Mouse (Mus musculus) neural tube, embryonic 11.5 days (tissue): ENCODE data around the gene Cacna1e. TPM values are rescaled to one million over a fixed set of nuclear protein-coding genes. Genes with fewer than 3 reads are reported as not detected.

Experiments
- ATAC-seq: fragments of 200-750 bp; cut with Nextera tagmentation; 2 replicates; pipeline ENCODE4 v1.8.0; 2017; ENCODE audit warnings: moderate number of reproducible peaks, mild to moderate bottlenecking, moderate TSS enrichment, moderate library complexity; ENCODE audit not compliant: insufficient read depth, low FRiP score, low TSS enrichment
- DNase-seq: peaks from one replicate; pipeline ENCODE4 v3.0.0-alpha.2; 2015; ENCODE audit warnings: low spot score
- H3K27ac ChIP-seq: fragments of 300-500 bp; sonication (generic); 2 replicates; pipeline ENCODE4 v1.5.1; 2014; ENCODE audit warnings: low read depth, mild to moderate bottlenecking, low read length
- H3K27me3 ChIP-seq: fragments of 300-500 bp; sonication (generic); 2 replicates; pipeline ENCODE4 v1.6.1; 2014; ENCODE audit warnings: mild to moderate bottlenecking, low read length, mixed read lengths; ENCODE audit not compliant: control insufficient read depth, insufficient read depth
- H3K36me3 ChIP-seq: fragments of 300-500 bp; sonication (generic); 2 replicates; pipeline ENCODE4 v1.6.1; 2014; ENCODE audit warnings: mild to moderate bottlenecking, low read length, moderate library complexity, mixed read lengths; ENCODE audit not compliant: control insufficient read depth, insufficient read depth
- H3K4me1 ChIP-seq: fragments of 300-500 bp; sonication (generic); 2 replicates; pipeline ENCODE4 v1.6.1; 2014; ENCODE audit warnings: low read length, mixed read lengths; ENCODE audit not compliant: control insufficient read depth, insufficient read depth
- H3K4me2 ChIP-seq: fragments of 300-500 bp; sonication (generic); 2 replicates; pipeline ENCODE4 v1.6.1; 2014; ENCODE audit warnings: low read depth, mild to moderate bottlenecking, moderate library complexity
- H3K4me3 ChIP-seq: fragments of 300-500 bp; sonication (generic); 2 replicates; pipeline ENCODE4 v1.5.1; 2014; ENCODE audit warnings: low read depth, low read length
- H3K9ac ChIP-seq: fragments of 300-500 bp; sonication (generic); 2 replicates; pipeline ENCODE4 v1.6.1; 2014; ENCODE audit warnings: mild to moderate bottlenecking, low read length
- H3K9me3 ChIP-seq: fragments of 300-500 bp; sonication (generic); 2 replicates; pipeline ENCODE4 v1.6.1; 2016; ENCODE audit warnings: low read length; ENCODE audit not compliant: control insufficient read depth
- WGBS: fragments of 180-500 bp; shearing (Covaris S2); extraction: QIAGEN DNeasy Blood & Tissue Kit; methylation state at CpG from one replicate; pipeline ENCODE4 v1.1.7; 2014; 5-methylcytosine and 5-hydroxymethylcytosine counted together
- polyA plus RNA-seq: library from polyadenylated mRNA; unstranded; fragments of >200 nt; fragmentation: Nextera tagmentation; extraction: Ambion mirVana; gene quantifications from 2 replicates; pipeline ENCODE4 v1.2.1, GENCODE M21; 2014

Gene Cacna1e
- polyA plus RNA-seq, 1 experiment from 2014 or later, result 2.8 TPM

GRCm38 (mm10) chr1:154784862-154785261, 99.4 kb downstream of the Cacna1e start:
- ATAC-seq, result no peak
- no peak overlapping the region for H3K4me3 ChIP-seq
- no peak for DNase-seq
- H3K36me3 ChIP-seq, result no peaks in the 10 kb centered on the region
- WGBS, result 35% methylated on average over 12 of the region's 12 CpGs
- H3K27me3 ChIP-seq, result no peaks in the 10 kb centered on the region
- no peak overlapping the region for H3K4me2 ChIP-seq
- H3K4me1 ChIP-seq, result no peaks in the 10 kb centered on the region
- no peaks in the 10 kb centered on the region for H3K9me3 ChIP-seq
- no peak overlapping the region for H3K9ac ChIP-seq
- no peak overlapping the region for H3K27ac ChIP-seq

DNA sequence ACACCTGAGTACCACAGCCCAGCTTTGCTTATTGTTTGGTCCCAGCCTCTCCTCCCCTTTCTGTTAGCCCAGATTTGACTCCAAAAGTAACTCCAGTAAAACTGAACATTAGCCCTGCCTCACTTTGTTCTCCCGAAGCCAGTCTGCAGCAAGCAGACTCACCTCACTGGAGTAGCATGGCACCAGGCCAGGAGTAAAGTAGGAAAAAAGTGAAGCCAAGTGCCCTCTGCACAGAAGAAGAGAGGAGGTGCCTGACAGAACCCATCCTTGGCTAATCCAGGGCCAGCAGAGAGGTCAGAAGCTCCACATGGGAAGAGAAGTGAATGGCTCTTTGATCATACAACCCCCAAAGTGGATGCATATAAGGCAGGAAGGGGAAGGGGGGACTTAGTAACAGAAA, 100.8 kb downstream of the Cacna1e start:
- DNase-seq, result no peak
- Histone ChIP-seq H3K4me1 (no peaks in the 10 kb centered on the region), H3K9me3 (no peaks in the 10 kb centered on the region), H3K36me3 (no peaks in the 10 kb centered on the region), H3K4me2 (no peak overlapping the region), H3K27me3 (no peaks in the 10 kb centered on the region), H3K9ac (no peak overlapping the region), H3K4me3 (no peak overlapping the region), H3K27ac (no peak overlapping the region)
- 80% methylated on average over 1 of the region's 1 CpGs for WGBS
- no peak for ATAC-seq

DNA sequence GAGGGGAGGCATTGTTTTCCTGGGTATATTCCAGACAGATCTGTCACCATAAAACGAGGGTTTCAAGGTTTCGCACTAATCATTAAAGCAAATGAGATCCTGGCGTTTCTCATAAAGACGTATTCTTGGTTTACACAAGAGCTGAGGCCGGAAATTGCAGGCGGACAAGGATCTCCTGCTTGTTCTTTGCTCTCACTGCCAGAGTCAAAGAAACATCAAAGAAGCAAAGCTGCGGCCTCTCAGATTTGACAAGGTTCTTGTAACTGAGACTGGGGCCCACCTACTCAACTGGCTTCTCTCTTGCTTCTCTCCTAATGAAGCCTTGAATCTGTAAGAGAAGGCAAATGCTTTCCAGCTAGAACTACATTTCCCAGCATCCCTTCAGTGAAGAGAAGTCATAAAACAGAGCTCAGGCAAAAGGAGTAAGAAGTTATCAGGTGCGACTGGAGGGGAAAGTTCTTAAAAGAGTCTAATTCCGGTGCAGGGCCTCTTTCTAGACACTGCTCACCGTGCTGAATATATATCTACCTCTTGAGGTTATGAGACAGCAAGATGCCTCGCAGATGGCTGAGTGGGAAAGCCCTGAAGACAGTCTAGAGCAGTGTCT, 104.3 kb downstream of the Cacna1e start:
- H3K9me3 ChIP-seq, result no peaks in the 10 kb centered on the region
- H3K27me3 ChIP-seq, result no peaks in the 10 kb centered on the region
- no peaks in the 10 kb centered on the region for H3K36me3 ChIP-seq
- no peak overlapping the region for H3K27ac ChIP-seq
- no peak overlapping the region for H3K9ac ChIP-seq
- H3K4me1 ChIP-seq, result no peaks in the 10 kb centered on the region
- H3K4me3 ChIP-seq, result no peak overlapping the region
- no peak for ATAC-seq
- DNase-seq, result no peak
- 48% methylated on average over 11 of the region's 11 CpGs for WGBS
- no peak overlapping the region for H3K4me2 ChIP-seq

GRCm38 (mm10) chr1:154776344-154776743, 108.0 kb downstream of the Cacna1e start:
- no peak overlapping the region for H3K27ac ChIP-seq
- no peaks in the 10 kb centered on the region for H3K9me3 ChIP-seq
- H3K36me3 ChIP-seq, result no peaks in the 10 kb centered on the region
- DNase-seq, result no peak
- H3K27me3 ChIP-seq, result no peaks in the 10 kb centered on the region
- WGBS, result 73% methylated on average over 4 of the region's 4 CpGs
- no peak for ATAC-seq
- no peak overlapping the region for H3K4me3 ChIP-seq
- H3K4me1 ChIP-seq, result no peaks in the 10 kb centered on the region
- H3K4me2 ChIP-seq, result no peak overlapping the region
- no peak overlapping the region for H3K9ac ChIP-seq

DNA sequence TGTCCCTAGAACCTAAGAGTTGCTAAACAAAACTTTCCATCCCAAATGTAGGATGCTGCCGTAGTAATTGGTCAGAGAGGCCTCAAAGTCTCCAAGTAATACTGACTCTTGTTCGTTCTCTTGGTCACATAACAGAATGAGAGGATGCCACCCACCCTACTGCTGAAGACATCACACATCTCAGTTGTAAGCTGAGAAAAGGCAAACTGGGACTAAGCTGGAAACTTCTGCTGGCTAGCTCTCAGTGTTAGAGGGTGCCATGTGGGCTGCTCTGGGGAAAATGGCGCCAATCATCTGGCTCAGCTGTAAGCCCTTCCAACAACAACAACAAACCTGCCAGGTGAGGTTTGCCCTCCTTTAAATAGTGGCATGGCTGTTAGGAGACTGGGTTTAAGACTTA, 109.8 kb downstream of the Cacna1e start:
- no peak overlapping the region for H3K9ac ChIP-seq
- ATAC-seq, result no peak
- 88% methylated on average over 3 of the region's 3 CpGs for WGBS
- no peaks in the 10 kb centered on the region for H3K4me1 ChIP-seq
- H3K36me3 ChIP-seq, result no peaks in the 10 kb centered on the region
- H3K27me3 ChIP-seq, result no peaks in the 10 kb centered on the region
- H3K4me2 ChIP-seq, result no peak overlapping the region
- H3K27ac ChIP-seq, result no peak overlapping the region
- H3K9me3 ChIP-seq, result no peaks in the 10 kb centered on the region
- H3K4me3 ChIP-seq, result no peak overlapping the region
- DNase-seq, result no peak

GRCm38 (mm10) chr1:154771111-154771510, 113.2 kb downstream of the Cacna1e start:
- Histone ChIP-seq H3K9me3 (no peaks in the 10 kb centered on the region), H3K27ac (no peak overlapping the region), H3K36me3 (no peaks in the 10 kb centered on the region), H3K4me3 (no peak overlapping the region), H3K4me1 (no peaks in the 10 kb centered on the region), H3K27me3 (no peaks in the 10 kb centered on the region), H3K4me2 (no peak overlapping the region), H3K9ac (no peak overlapping the region)
- ATAC-seq (no peak), DNase-seq (no peak)

- no peak for DNase-seq
- Histone ChIP-seq H3K27me3 (no peaks in the 10 kb centered on the region), H3K4me2 (no peak overlapping the region), H3K9me3 (no peaks in the 10 kb centered on the region), H3K9ac (no peak overlapping the region), H3K4me3 (no peak overlapping the region), H3K4me1 (no peaks in the 10 kb centered on the region), H3K27ac (no peak overlapping the region), H3K36me3 (no peaks in the 10 kb centered on the region)
- WGBS, result 40% methylated on average over 3 of the region's 3 CpGs
- no peak for ATAC-seq
Measured at GRCm38 (mm10) chr1:154770542-154770941, 113.8 kb downstream of the Cacna1e start.

GRCm38 (mm10) chr1:154763132-154763531, 121.2 kb downstream of the Cacna1e start:
- H3K9ac ChIP-seq, result no peak overlapping the region
- no peaks in the 10 kb centered on the region for H3K36me3 ChIP-seq
- H3K27ac ChIP-seq, result no peak overlapping the region
- H3K27me3 ChIP-seq, result no peaks in the 10 kb centered on the region
- no peaks in the 10 kb centered on the region for H3K4me1 ChIP-seq
- 87% methylated on average over 4 of the region's 4 CpGs for WGBS
- H3K9me3 ChIP-seq, result no peaks in the 10 kb centered on the region
- no peak overlapping the region for H3K4me2 ChIP-seq
- no peak overlapping the region for H3K4me3 ChIP-seq
- DNase-seq (no peak), ATAC-seq (no peak)

DNA sequence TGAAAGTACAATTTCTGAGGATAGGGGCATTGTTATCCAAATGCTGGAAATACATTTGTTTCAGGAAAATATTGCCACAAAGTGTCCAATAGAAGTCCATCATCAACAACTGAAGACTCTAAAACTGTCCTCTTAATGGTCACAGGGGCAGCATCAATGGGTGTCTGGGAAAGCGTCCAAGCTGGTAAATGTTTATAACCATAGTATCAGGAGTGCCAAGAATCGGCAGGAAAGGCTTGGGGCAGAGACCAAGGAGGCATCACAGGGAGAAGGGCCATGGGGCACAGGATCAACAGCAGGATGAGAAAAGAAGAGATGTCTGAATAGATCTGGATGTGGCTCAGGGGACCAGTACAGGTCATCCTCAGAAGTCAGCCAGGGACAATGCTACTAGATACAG, 132.2 kb downstream of the Cacna1e start:
- no peak for ATAC-seq
- no peak overlapping the region for H3K27ac ChIP-seq

More for the DNA sequence above, 132.2 kb downstream of the Cacna1e start:
- Histone ChIP-seq H3K36me3 (no peaks in the 10 kb centered on the region), H3K4me2 (no peak overlapping the region), H3K4me3 (no peak overlapping the region), H3K9ac (no peak overlapping the region), H3K4me1 (no peaks in the 10 kb centered on the region), H3K27me3 (no peaks in the 10 kb centered on the region), H3K9me3 (no peaks in the 10 kb centered on the region)
- DNase-seq, result no peak
- 83% methylated on average over 2 of the region's 2 CpGs for WGBS
